Mouse (Mus musculus) stomach, embryonic 16.5 days (tissue): ENCODE data around the gene Rnf26. TPM values are rescaled to one million over a fixed set of nuclear protein-coding genes. Genes with fewer than 3 reads are reported as not detected.

Experiments used
- ATAC-seq: fragments of 200-750 bp; cut with Nextera tagmentation; 2 replicates; pipeline ENCODE4 v1.8.0; 2017; ENCODE audit warnings: moderate number of reproducible peaks, moderate TSS enrichment; ENCODE audit not compliant: insufficient read depth, low FRiP score
- H3K27ac ChIP-seq: fragments of 300-500 bp; sonication (generic); 2 replicates; pipeline ENCODE4 v1.5.1; 2014; ENCODE audit warnings: low read length
- H3K27me3 ChIP-seq: fragments of 300-500 bp; sonication (generic); 2 replicates; pipeline ENCODE4 v1.6.1; 2014; ENCODE audit warnings: low read length, control low read depth, mixed read lengths; ENCODE audit not compliant: control insufficient read depth, insufficient read depth
- H3K36me3 ChIP-seq: fragments of 300-500 bp; sonication (generic); 2 replicates; pipeline ENCODE4 v1.6.1; 2014; ENCODE audit warnings: low read length; ENCODE audit not compliant: control insufficient read depth, insufficient read depth
- H3K4me1 ChIP-seq: fragments of 300-500 bp; sonication (generic); 2 replicates; pipeline ENCODE4 v1.6.1; 2014; ENCODE audit warnings: low read length, control low read depth, mixed read lengths; ENCODE audit not compliant: control insufficient read depth, insufficient read depth
- H3K4me2 ChIP-seq: fragments of 300-500 bp; sonication (generic); 2 replicates; pipeline ENCODE4 v1.6.1; 2014; ENCODE audit warnings: low read depth, low read length, mixed read lengths
- H3K4me3 ChIP-seq: fragments of 300-500 bp; sonication (generic); replicated peaks from 2 replicates; pipeline ENCODE4 v1.5.1; 2014; ENCODE audit warnings: mild to moderate bottlenecking, low read length
- H3K9ac ChIP-seq: fragments of 300-500 bp; sonication (generic); 2 replicates; pipeline ENCODE4 v1.6.1; 2014; ENCODE audit warnings: low read length
- H3K9me3 ChIP-seq: fragments of 300-500 bp; sonication (generic); replicated peaks from 2 replicates; pipeline ENCODE4 v1.6.1; 2016; ENCODE audit warnings: low read length, control low read depth; ENCODE audit not compliant: control insufficient read depth
- WGBS: fragments of 180-500 bp; shearing (Covaris S2); extraction: QIAGEN DNeasy Blood & Tissue Kit; methylation state at CpG from one replicate; pipeline ENCODE4 v1.1.7; 2014; 5-methylcytosine and 5-hydroxymethylcytosine counted together
- polyA plus RNA-seq: library from polyadenylated mRNA; unstranded; fragments of >200 nt; fragmentation: Nextera tagmentation; extraction: Ambion mirVana; gene quantifications from 2 replicates; pipeline ENCODE4 v1.2.1, GENCODE M21; 2015

Rnf26 gene
- polyA plus RNA-seq, 1 experiment from 2014 or later = 42.3 TPM

DNA sequence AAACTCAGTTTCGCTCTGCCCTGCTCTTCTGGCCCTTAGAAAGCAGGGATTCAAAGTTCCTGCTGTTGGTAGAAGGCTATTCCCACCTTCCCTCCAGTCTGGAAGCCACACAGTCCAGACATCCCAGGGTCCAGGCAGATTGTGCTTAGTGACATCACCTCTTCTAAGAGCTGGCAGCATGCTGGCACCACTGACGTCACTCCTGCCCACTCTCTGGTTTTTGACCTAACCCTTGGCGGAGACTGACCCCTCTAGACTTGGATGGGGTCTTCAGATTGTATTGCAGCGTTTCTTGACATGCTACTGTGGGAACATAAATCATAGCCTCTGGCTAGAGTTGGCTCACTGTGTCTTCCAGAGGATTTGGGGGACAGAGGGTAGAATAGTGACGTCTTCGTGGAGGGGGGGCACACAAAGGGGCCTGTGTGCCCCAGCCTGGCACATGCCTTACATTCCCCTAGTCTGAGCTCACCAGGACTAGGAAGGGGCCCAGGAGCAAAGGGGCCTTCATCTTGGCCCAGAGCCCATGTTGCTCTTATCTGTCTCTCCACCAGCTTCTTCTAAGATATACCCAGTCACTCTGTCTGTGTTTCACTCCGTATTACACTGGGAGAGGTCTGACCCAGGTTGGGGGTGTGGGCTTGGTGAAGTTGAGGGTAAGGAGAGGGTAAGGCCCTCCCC lies 22.6 kb upstream of the Rnf26 start:
- Histone ChIP-seq H3K9me3 (no peaks in the 10 kb centered on the region), H3K4me1 (peaks cover 25% of the 10 kb centered on the region), H3K9ac (peak overlapping the region; percentile 77), H3K4me3 (peak overlapping the region; percentile 63), H3K27me3 (no peaks in the 10 kb centered on the region), H3K27ac (peak overlapping the region; percentile 81), H3K4me2 (peak overlapping the region; percentile 89), H3K36me3 (no peaks in the 10 kb centered on the region)
- 45% methylated on average over 7 of the region's 7 CpGs for WGBS
- 0 out of 2 replicates have a peak, but pooled peaks have one; percentile 1 for ATAC-seq

- H3K4me3 ChIP-seq = peak overlapping the region; percentile 63
- 2% methylated on average over 49 of the region's 49 CpGs for WGBS
- no peaks in the 10 kb centered on the region for H3K27me3 ChIP-seq
- peaks cover 31% of the 10 kb centered on the region for H3K4me1 ChIP-seq
- H3K4me2 ChIP-seq = peak overlapping the region; percentile 89
- no peaks in the 10 kb centered on the region for H3K36me3 ChIP-seq
- ATAC-seq = peak; percentile 4; the same call in 1 of the 2 replicates
- H3K27ac ChIP-seq = peak overlapping the region; percentile 81
- no peaks in the 10 kb centered on the region for H3K9me3 ChIP-seq
- peak overlapping the region; percentile 77 for H3K9ac ChIP-seq
Observed at GRCm38 (mm10) chr9:44134851-44135730, 21.8 kb upstream of the Rnf26 start.

- H3K4me2 ChIP-seq = peak within 1 kb of the TSS; percentile 89
- peak within 1 kb of the TSS; percentile 63 for H3K4me3 ChIP-seq
- peak within 1 kb of the TSS; percentile 90 for H3K27ac ChIP-seq
- H3K9ac ChIP-seq = peak within 1 kb of the TSS; percentile 77
- WGBS = 1% methylated on average over 52 of the region's 55 CpGs
- H3K27me3 ChIP-seq = no peaks in the 10 kb centered on the region
- no peaks in the 10 kb centered on the region for H3K9me3 ChIP-seq
- peaks cover 37% of the 10 kb centered on the region for H3K4me1 ChIP-seq
- no peaks in the 10 kb centered on the region for H3K36me3 ChIP-seq
- peak; percentile 68; the same call in 1 of the 2 replicates for ATAC-seq
Observed at GRCm38 (mm10) chr9:44134101-44134850, 21.0 kb upstream of the Rnf26 start, which contains the start of gene Mcam. Mcam (plus strand) TSS chr9:44134469.

GRCm38 (mm10) chr9:44133287-44133686 lies 20.0 kb upstream of the Rnf26 start:
- no peaks in the 10 kb centered on the region for H3K27me3 ChIP-seq
- H3K36me3 ChIP-seq = no peaks in the 10 kb centered on the region
- 7% methylated on average over 2 of the region's 2 CpGs for WGBS
- no peak for ATAC-seq
- H3K4me2 ChIP-seq = peak overlapping the region; percentile 89
- H3K4me1 ChIP-seq = peaks cover 43% of the 10 kb centered on the region
- H3K9me3 ChIP-seq = no peaks in the 10 kb centered on the region
- no peak overlapping the region; the same call in 1 of the 2 replicates for H3K9ac ChIP-seq
- H3K4me3 ChIP-seq = peak overlapping the region; percentile 63
- H3K27ac ChIP-seq = peak overlapping the region; percentile 90

GRCm38 (mm10) chr9:44132200-44132599 lies 18.9 kb upstream of the Rnf26 start:
- H3K4me1 ChIP-seq = peaks cover 43% of the 10 kb centered on the region
- H3K9me3 ChIP-seq = no peaks in the 10 kb centered on the region
- H3K4me2 ChIP-seq = no peak overlapping the region
- H3K27me3 ChIP-seq = no peaks in the 10 kb centered on the region
- H3K27ac ChIP-seq = no peak overlapping the region; the same call in 1 of the 2 replicates
- no peaks in the 10 kb centered on the region for H3K36me3 ChIP-seq
- H3K4me3 ChIP-seq = no peak overlapping the region
- no peak for ATAC-seq
- 63% methylated on average over 5 of the region's 5 CpGs for WGBS
- H3K9ac ChIP-seq = no peak overlapping the region

DNA sequence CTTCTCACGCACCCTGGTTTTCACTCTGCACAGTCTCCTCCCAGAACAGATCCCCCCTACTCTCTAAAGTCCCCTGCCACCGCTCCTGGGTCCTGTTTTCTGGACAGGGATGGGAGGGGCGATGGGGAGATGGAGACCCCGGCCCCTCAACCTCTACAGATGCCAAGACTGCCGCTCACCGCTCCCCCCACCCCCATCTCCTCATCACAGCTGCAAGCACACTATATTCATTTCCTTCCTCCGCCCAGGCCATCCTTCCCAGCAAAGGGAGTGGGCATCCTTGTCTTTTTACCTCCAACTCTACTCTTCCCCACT lies 17.9 kb upstream of the Rnf26 start:
- H3K4me3 ChIP-seq = no peak overlapping the region
- no peak for ATAC-seq
- 55% methylated on average over 7 of the region's 7 CpGs for WGBS

DNA sequence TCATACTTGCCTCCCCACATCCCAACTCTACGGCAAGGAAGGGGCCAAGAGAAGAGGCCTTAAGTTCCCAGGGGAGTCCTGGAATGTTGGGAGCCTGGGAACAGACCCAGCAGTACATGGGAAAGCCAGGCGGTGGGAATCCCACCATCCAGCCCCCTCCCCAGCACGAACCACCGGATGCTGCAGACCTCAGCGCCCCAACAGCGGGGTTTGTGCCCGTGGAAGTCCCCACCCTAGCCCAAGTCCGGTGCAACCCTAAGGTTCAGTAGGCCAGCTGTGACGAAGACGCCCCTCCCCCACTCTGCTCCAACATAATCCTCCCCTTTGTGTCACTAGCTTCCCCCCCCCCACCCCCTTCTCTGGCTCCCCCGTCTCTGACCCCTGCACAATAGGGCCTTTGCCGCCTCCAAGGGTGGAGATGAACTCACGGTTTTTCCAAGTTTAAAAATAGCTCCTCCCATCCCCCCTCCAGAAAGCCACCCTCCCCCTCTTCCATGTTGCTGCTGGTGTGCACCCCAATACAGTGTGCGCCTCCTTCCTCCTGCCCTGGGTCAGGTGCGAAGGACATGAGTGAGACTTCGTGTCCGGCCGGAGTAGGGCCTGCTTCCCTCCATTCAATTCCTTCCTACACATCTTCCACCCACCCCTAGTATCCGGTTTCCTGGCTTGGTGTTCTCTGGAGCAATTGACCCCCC lies 17.4 kb upstream of the Rnf26 start:
- H3K9ac ChIP-seq = peak overlapping the region; percentile 74
- H3K4me2 ChIP-seq = peak overlapping the region; percentile 70
- H3K27ac ChIP-seq = peak overlapping the region; percentile 95
- peak overlapping the region; percentile 45 for H3K4me3 ChIP-seq
- no peaks in the 10 kb centered on the region for H3K9me3 ChIP-seq
- 21% methylated on average over 19 of the region's 19 CpGs for WGBS
- H3K36me3 ChIP-seq = no peaks in the 10 kb centered on the region
- H3K27me3 ChIP-seq = no peaks in the 10 kb centered on the region
- peaks cover 43% of the 10 kb centered on the region for H3K4me1 ChIP-seq
- peak; percentile 25 for ATAC-seq

More for the DNA sequence above, 17.9 kb upstream of the Rnf26 start:
- no peaks in the 10 kb centered on the region for H3K36me3 ChIP-seq
- no peaks in the 10 kb centered on the region for H3K27me3 ChIP-seq
- 0 out of 2 replicates have a peak overlapping the region, but pooled peaks have one; percentile 19 for H3K9ac ChIP-seq
- H3K27ac ChIP-seq = peak overlapping the region; percentile 95
- 0 out of 2 replicates have a peak overlapping the region, but pooled peaks have one; percentile 10 for H3K4me2 ChIP-seq
- H3K4me1 ChIP-seq = peaks cover 44% of the 10 kb centered on the region
- H3K9me3 ChIP-seq = no peaks in the 10 kb centered on the region

DNA sequence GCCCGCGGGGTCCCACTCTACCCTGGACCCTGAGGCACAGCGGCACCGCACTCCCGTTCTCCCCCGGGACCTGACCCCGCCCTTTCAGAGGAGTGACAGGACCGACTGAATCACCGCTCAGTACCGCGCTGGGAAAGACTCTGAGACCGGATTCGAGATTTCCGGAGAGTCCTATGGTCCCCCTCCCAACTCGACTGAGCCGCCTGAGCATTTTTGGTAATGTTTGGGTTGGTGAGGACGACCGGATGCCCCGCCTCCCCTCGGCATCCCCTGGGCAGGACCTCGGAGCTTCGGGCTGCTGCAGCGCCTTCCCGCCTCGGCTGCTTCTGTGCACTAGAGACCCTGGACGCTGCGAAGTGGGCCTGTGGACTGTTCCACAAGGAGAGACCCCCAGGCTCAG lies 16.7 kb upstream of the Rnf26 start:
- Histone ChIP-seq H3K9ac (peak overlapping the region; percentile 74), H3K27me3 (no peaks in the 10 kb centered on the region), H3K4me2 (peak overlapping the region; percentile 70), H3K9me3 (no peaks in the 10 kb centered on the region), H3K36me3 (no peaks in the 10 kb centered on the region), H3K27ac (peak overlapping the region; percentile 95), H3K4me1 (peaks cover 46% of the 10 kb centered on the region), H3K4me3 (peak overlapping the region; percentile 45)
- under 1% methylated on average over 27 of the region's 27 CpGs for WGBS
- ATAC-seq = peak; percentile 71
